Mouse (Mus musculus) left cerebral cortex, postnatal 10 days (tissue): ENCODE measurements at regions not wholly inside any gene's neighbourhood (a gene's known extent, or its start where the extent isn't known, plus 50 kb on each side); places are given as distances from the start of the nearest gene placed in this dataset.

Source experiments
- DNase-seq, 2 experiments: peaks; one replicate each; pipeline ENCODE4 v3.0.0; 2021 to 2022; ENCODE audit warnings: low spot score in 2 of 2, mixed read lengths in 1 of 2; ENCODE audit errors: extremely low spot score in 1 of 2
- intact Hi-C: fragments of 180-260 bp; cut with DNase I; formaldehyde crosslinking; loops from one replicate; pipeline ENCODE4 v1.15.1; 2025

DNA sequence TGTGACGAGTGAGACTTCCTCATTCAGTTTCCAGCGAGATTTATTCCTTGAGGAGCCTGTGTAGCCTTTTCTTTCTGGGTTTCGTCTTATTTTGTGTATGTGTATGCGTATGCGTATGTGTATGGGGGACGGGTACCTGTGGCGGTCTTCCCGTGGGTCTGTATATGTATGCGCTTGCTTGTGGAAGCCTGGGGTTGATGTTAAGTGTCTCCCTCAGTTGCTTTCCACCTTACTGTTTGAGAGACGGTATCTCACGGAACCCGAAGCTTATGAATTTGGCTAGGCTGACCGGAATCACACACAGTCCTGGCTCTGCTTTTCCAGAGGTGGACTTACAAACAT is 87.1 kb downstream of the Ankrd50 start:
- intact Hi-C loops, result no loop called here
- DNase-seq, result no peak

DNA sequence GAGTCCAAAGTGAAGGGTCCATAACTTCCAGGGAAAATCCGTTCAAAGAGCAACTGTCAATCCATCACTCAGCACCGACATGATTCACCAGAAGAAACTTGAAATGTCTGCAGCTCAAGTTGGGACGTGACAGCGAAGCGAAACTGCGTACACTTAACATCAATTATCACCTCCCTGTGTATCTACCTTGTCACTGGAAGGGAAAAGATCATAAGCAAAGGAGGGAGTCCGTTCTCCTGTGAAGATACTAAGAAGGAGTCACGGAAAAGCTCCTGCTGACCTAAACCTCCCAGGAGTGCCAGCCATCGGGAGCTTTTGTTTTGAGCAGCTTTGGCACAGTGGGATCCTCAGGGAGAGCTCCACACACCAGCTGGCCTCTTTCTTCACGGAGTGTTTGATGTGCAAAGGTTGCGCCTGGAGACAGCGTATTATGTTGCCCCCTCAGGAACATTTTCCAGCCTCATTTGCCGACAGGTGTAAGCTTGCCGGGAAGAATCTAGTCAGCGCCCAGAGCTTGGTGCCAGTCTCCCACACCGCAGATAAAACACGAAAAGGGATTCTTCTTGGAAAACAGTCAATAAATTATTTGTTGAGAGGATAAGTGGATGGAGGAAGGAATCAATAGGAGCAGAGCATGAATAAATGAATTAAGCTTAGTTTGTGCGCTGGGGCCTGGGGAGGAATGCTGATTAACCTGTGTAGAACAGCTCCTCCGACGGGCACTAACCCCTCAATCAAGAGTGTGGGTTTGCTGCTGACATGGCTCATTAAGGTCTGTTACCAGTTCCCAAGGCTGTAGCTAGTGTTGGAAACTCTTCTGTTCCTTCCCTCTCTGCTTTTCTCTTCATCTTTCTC is 87.7 kb downstream of the Ankrd50 start:
- no peak for DNase-seq
- intact Hi-C loops, result no loop called here

DNA sequence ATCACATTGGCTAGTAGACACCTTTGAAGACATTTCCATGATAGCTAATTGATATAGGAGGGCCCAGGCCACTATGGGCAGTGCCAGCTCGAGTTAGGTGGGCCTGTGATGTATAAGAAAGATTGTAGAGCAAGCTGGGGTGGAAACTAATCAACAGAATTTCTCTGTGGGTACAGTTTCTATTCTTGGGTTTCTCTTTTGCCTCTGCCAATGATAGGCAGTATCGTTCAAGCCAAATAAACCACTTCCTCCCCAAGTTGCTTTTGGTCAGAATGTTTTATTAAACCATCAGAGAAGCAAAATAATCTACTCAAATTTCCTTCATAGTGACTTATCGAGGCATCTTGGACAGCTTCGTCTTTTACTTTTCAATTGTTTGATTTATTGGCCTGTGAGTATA is 90.3 kb downstream of the Ankrd50 start:
- intact Hi-C loops, result no loop called here
- DNase-seq, result no peak

DNA sequence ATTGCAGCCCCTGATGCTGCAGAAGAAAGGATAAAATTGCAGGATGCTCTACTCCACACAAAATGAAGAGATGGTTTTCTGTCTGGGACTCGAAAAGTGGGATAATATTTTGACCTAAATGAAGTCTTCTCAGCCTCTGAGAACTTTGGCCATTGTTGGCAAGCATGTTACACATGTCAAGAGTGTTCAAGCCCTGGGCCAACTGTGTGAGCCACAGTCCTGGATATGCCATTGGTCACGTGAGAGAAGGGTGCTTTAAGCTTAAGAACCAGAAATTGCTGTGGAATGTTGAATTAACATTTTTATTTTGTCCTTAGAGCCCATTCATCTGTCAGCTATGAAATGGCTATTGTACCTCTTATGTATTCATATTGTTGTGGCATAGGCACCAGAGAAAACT is 95.0 kb downstream of the Ankrd50 start:
- DNase-seq, result no peak
- intact Hi-C loops, result no loop called here

DNA sequence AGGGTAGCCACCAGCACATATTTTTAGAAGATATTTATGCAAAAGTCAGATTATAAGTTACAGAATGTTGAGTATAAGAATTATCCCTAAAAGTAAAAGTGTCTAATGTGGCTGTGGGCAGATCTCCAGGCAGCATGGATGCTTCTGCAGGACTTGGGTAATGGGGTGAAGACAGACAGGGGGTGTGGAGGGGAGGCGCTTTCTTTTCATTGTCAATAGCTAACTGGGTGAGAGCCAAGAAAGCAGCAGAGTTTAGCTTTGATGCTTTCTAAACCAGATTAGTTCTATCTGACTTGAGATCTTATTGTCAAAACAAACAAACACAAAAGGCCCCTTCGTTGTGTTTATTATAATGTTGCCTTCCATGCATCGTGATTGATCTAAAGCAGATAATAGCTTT is 95.7 kb downstream of the Ankrd50 start:
- intact Hi-C loops, result no loop called here
- no peak for DNase-seq

DNA sequence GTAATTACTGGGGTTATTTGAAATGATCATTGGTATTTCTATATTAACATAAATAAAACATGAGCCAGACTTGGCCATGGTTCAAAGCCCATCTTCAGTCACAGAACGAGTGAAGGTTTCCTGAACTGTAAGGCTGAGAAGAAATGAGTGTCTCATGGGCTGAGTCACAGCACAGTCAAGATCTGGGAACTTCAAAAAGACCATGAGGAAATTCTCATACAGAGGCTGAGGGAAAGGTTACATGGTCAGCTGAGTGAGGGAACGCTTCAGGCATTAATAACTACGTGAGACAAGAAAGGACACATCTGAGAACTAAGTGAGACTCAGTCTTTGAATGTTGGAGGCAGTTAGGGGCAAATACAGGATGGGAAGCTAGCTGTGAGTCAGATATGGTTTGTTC is 101.9 kb downstream of the Ankrd50 start:
- no peak for DNase-seq
- intact Hi-C loops, result no loop called here

DNA sequence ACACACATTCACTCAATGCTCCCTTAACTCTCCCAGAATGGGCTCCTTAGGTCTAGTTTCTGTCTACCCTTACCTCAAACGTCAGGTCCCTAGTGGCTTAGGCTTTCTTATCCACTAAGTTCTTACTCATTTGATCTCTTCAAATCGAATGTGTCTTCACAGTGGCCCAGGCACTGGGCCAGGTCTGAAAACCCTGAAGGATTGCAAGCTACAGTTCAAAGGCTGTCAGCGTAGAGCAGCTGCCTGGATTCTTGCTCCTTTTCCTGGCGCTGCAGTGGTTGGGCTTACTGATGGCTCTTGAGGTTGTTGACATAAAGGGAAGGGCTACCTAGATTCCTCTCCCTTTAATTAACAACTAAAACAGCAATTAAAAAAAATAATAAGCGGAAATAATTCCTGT is 103.0 kb downstream of the Ankrd50 start:
- intact Hi-C loops, result no loop called here
- peak in 1 of 2 experiments; percentile 27 for DNase-seq

DNA sequence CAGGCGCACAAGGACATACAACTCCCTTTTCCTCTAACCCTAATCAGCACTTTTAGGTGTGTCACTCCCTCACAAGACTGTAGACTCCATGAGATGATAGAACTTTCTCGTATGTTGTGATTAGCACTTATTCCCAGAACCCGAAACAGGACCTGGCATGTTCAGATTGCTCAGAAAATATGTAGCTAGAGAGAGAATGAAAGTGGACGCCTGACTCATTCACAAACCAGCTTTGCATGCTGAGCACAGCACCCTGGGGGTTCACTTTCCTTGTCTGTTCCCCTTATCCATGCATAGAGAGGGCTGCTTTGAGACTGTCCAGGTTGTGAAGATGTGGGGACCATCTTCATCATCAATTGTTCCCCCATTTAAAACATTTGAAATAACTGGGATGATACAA is 111.0 kb downstream of the Ankrd50 start:
- intact Hi-C loops, result no loop called here
- DNase-seq, result no peak

DNA sequence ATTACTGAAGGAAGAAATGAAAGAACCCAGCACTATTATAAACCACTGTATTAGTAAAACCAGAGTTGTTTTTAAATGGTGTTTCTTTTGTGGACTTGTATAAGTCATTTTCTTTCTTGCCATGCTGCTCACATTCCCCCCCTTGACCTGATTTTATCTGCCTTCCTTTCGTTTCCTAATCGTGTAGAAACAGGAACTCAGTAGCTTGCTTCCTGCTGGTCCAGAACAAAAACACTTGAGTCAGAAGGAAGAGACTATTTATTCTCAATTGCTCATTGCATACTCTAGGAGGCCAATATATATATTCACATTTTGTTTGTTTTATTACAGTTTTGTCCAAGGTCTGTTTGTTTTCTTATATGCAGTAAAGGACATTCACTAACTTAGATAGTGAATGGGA is 112.9 kb downstream of the Ankrd50 start:
- intact Hi-C loops, result no loop called here

DNA sequence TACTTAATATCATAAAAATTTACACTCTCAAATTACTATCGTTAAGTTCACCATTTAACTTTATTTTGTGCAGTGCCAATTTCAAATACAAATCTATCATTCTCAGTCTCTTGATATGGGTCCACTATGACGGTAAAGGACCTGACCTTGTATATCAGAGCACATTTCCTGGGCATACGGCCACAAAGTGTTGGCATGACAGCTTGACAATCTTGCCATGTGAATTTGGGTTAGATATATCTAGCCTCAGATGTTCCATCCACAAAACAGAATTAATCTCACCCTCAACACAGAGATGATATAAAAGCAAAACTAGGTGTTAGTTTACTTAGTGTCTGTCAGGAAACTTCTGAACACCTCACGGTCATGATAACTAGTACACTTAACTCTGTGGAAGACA is 120.8 kb downstream of the Ankrd50 start:
- DNase-seq, result no peak
- intact Hi-C loops, result no loop called here

More for the DNA sequence above, 112.9 kb downstream of the Ankrd50 start:
- no peak for DNase-seq

DNA sequence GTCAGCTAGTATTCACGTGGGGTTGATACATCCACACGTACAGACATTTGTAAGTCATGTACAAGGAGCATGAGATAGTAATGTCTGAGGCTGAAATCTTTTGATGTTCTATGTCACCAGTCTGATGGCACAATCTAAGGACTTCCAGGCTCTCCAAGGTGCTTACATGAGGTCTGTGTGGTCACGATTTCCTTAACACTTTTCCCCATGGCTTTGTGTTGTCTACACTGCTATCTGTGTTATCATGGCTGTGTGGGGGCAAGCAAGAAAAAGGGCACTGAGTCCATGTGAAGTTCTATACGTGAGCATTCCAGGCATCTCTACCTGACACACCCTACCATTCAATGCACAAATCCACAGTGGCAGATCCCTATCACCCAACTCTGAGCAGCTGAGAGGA is 123.2 kb downstream of the Ankrd50 start:
- intact Hi-C loops, result no loop called here
- no peak for DNase-seq

DNA sequence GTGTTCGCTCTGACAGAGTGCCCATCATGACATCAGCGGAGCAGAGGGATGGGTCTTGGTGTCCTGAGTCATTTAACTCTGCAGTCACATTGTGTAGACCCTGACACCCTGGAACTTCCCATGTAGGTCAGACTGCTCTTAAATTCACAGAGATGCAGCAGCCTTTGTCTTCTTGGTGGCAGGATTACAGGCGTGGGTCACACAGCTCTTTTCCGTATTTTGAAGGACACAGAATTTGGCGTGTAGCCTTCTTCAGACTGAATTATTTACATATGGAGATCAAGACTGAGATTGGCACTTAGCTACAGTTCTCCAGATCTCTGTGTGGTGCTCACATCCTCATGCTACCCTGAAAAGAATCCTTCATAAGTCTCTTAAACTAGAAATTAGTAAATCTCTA is 123.7 kb downstream of the Ankrd50 start:
- intact Hi-C loops, result no loop called here
- DNase-seq, result no peak

DNA sequence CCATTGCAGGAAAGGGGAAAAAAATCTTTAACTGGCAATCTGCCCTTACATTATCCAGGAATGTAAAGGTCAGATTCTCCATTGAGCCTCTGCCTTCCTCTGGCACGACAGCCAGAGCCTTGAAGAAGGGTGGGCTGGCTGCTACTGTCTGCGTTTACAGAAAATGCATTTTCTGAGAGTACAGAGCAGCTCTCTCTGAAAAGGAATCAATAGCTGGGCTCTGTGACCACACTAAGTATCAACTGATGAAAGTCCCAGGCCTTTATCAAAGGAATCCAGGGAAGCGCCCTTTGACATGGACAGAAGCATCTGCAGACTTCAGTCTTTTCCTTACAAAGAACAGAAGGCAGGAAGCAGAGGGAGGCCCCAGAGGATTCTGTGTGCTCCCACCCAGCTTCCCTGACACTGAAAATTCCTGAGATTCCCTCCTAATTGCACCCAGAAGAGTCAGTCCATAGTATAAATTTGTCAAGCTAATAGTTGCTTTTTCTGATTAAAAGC is 124.2 kb downstream of the Ankrd50 start:
- no peak for DNase-seq
- intact Hi-C loops, result no loop called here

DNA sequence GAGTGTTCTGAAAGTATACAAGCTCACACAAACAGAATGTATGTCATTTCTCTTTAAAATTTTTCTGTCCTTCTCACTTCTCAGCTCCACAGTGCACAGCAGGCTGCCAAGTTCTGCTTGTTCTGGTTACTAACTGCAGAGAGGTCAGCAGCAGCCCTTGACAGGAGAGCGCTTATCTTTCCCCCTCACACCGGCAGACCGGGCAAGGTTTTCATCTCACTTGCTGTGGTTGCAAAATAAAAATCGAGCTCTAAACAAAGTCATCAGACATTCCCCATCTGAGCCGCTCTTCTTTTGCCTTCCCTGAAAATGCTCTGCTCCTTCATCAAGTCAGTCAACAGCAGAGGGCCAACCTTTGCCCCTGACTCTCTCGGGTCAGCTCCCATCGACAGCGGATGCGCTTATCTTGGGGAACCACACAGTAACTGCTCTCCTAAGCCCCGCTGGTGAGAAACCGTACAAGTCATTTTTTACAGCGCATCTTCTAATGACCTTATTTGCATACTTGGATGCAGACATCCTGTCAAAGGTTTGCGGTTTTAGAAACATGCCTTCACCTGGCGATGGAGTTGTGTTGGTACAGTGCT is 126.6 kb downstream of the Ankrd50 start:
- no peak for DNase-seq

DNA sequence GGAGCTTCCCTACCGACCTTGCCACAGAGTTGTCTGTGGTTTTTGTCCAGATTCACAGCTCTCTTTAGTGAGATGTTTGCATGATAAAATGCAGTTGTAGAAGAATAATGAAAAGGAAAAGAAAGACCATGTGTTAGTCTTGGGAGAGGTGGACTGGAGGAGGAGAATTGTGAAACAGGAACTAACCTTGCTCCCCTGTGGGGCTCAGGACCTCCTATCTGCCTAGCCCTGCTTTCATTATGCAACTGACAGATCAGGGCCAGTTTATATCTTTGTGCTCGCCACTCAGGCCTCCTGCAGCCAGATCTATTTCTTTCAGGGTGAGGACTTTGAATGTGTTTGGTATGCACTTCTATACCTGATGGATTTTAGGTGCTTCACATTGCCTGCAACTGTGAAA is 140.4 kb downstream of the Ankrd50 start:
- DNase-seq, result no peak
- intact Hi-C loops, result no loop called here

More for the DNA sequence above, 126.6 kb downstream of the Ankrd50 start:
- intact Hi-C loops, result no loop called here

DNA sequence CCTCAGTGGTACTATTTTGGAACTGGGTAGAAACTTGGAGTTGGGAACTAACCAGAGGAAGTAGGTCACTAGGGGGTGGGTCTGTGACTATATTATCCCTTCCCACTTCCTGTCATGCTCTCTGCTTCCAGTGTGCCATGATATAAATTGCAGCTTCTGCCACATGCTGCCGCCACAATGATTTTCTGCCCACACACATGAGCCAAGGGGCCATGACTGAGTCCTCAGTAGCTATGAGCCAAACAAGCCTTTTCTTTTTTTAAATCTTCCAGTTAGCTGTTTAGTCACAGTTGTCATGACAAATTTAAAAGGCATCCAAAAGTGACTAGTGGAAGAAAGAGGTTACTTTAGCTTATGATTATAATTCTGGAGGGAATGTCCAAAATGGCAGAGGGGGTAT is 143.0 kb downstream of the Ankrd50 start:
- no peak for DNase-seq
- intact Hi-C loops, result no loop called here

DNA sequence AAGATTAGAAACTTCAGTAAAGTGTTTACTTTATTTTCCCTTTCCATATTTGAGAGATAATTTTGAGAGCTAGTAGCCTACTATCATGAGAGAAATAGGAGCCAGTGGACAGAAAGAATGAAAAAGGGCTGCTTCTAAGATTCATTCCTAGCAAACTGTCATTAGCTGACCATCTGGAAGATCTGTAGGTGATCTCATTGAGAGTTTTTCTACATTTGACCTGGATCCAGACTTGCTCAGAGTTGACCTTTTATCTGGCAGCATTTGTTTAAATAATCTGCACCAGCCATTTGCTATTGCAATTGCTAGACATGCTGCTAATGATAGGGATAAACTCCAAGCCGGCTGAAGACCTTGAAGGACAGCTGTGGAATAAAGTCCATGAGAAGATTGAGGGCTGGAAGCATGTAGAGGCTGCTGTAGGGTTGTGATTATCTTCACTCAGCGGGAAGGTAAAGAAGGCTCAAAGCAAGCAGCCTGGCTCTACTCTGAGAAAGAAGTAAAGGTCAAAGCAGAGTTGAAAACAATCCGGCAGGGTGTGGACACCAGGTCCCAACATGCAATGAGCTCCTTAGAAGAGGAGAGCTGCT is 151.2 kb downstream of the Ankrd50 start:
- intact Hi-C loops, result no loop called here
- no peak for DNase-seq

DNA sequence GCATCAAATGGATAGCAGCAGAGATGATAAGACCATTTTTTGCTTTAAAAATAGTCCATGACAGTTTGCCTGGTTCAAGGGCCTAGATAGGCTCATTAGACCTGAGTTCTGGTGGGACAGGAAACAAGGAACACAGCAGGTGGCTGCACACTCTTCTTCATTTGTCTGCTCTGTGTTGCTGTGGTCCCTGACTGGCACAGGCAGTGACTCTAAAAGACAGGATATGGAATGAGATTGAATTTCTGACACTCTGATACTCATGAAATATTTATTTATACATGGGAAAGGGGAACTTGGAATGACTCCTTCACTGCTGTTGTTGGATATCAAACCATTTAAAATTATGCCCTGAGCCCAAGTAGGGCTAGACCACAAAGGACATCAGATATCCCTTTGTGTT is 153.5 kb downstream of the Ankrd50 start:
- intact Hi-C loops, result no loop called here
- DNase-seq, result no peak

DNA sequence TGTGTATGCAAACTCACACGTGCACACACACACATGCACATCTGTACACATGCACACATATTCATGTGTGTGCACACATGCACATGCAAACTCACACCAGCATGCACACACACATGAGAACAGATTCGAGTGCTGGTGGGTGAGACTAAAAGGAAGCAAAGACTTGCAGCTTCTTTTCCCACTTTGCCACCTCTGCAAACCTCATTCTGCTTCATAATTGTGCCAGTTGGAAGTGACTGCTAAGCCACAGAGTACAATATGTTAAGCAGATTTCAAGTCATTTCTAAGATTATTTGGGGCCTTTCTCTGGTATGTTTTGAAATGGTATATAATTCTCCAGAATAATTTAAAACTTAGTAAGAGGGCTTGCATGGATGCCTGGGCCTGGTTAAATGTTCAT is 157.4 kb downstream of the Ankrd50 start:
- intact Hi-C loops, result no loop called here
- no peak for DNase-seq

DNA sequence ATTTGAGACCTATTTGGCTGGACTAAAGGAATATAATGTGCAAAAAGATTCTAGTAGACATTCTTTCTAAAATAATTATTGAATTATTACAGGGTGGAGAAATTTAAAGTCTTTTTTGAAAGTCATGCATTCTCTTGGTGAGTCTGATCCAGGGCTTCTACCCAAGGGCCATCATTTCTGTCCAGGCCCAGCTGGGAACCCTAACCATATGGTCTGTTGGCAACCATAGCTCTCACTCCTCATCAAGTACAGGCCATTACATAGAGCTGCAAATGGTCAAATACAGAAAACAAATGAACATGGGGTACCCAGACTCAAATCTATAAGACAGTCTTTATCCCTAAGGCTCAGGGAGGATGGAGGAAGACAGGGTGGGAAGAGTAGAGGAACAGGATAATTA is 158.4 kb downstream of the Ankrd50 start:
- DNase-seq, result no peak
- intact Hi-C loops, result no loop called here
